Mouse (Mus musculus): ENCODE measurements around the gene Tcf7l1. TPM values are rescaled to one million over a fixed set of nuclear protein-coding genes. Genes with fewer than 3 reads are reported as not detected.
A peak's percentile ranks its signal among the peaks of the same experiment; 100 is the strongest.

The Tcf7l1 gene
- polyA plus RNA-seq, 1 experiment from 2014 or later: 13.6 TPM

- H3K9me3 ChIP-seq (replicated peaks; ENCODE audit: control insufficient read depth, low read length): peaks cover 2% of the 10 kb centered on the region; the same call in 1 of the 2 replicates
- peaks cover 8% of the 10 kb centered on the region; the same call in 1 of the 2 replicates for H3K36me3 ChIP-seq (ENCODE audit: control insufficient read depth, insufficient read depth)
- no peak overlapping the region for H3K27ac ChIP-seq (ENCODE audit: low read length)
- ATAC-seq (replicated peaks; ENCODE audit: extremely low read depth, insufficient read depth, low FRiP score): no peak
- no peak overlapping the region for H3K9ac ChIP-seq (ENCODE audit: low read length)
- peaks cover 3% of the 10 kb centered on the region for H3K4me1 ChIP-seq (ENCODE audit: control insufficient read depth, insufficient read depth, low read length)
- H3K4me2 ChIP-seq (ENCODE audit: low read depth, low read length): no peak overlapping the region
- H3K4me3 ChIP-seq (ENCODE audit: low read length): no peak overlapping the region
- WGBS: 50% methylated on average over 3 of the region's 3 CpGs
- H3K27me3 ChIP-seq (ENCODE audit: control insufficient read depth, insufficient read depth, low read length): no peaks in the 10 kb centered on the region
Observed at GRCm38 (mm10) chr6:72774275-72774674, 14.8 kb downstream of the Tcf7l1 start.

GRCm38 (mm10) chr6:72769915-72770776 lies 18.9 kb downstream of the Tcf7l1 start:
- Histone ChIP-seq H3K27me3 (ENCODE audit: control insufficient read depth, insufficient read depth, low read length) (no peaks in the 10 kb centered on the region), H3K9ac (ENCODE audit: low read length) (no peak overlapping the region), H3K4me3 (ENCODE audit: low read length) (no peak overlapping the region), H3K4me1 (ENCODE audit: control insufficient read depth, insufficient read depth, low read length) (peaks cover 9% of the 10 kb centered on the region), H3K9me3 (replicated peaks; ENCODE audit: control insufficient read depth, low read length) (no peaks in the 10 kb centered on the region), H3K4me2 (ENCODE audit: low read depth, low read length) (no peak overlapping the region), H3K27ac (ENCODE audit: low read length) (no peak overlapping the region), H3K36me3 (ENCODE audit: control insufficient read depth, insufficient read depth) (0 out of 2 replicates have a peak, but pooled peaks cover 5% of the 10 kb centered on the region)
- no peak for ATAC-seq (replicated peaks; ENCODE audit: extremely low read depth, insufficient read depth, low FRiP score)
- 82% methylated on average over 14 of the region's 14 CpGs for WGBS

GRCm38 (mm10) chr6:72769343-72769742 lies 19.7 kb downstream of the Tcf7l1 start:
- H3K27ac ChIP-seq (ENCODE audit: low read length): 0 out of 2 replicates have a peak overlapping the region, but pooled peaks have one; percentile 6
- ATAC-seq (replicated peaks; ENCODE audit: extremely low read depth, insufficient read depth, low FRiP score): no peak

GRCm38 (mm10) chr6:72768804-72769203 lies 20.2 kb downstream of the Tcf7l1 start:
- 0 out of 2 replicates have a peak, but pooled peaks cover 5% of the 10 kb centered on the region for H3K36me3 ChIP-seq (ENCODE audit: control insufficient read depth, insufficient read depth)
- no peaks in the 10 kb centered on the region for H3K27me3 ChIP-seq (ENCODE audit: control insufficient read depth, insufficient read depth, low read length)
- no peak overlapping the region for H3K9ac ChIP-seq (ENCODE audit: low read length)
- H3K4me2 ChIP-seq (ENCODE audit: low read depth, low read length): no peak overlapping the region
- no peak overlapping the region for H3K4me3 ChIP-seq (ENCODE audit: low read length)
- peaks cover 6% of the 10 kb centered on the region; the same call in 1 of the 2 replicates for H3K4me1 ChIP-seq (ENCODE audit: control insufficient read depth, insufficient read depth, low read length)
- peak; percentile 63; the same call in 1 of the 2 replicates for ATAC-seq (replicated peaks; ENCODE audit: extremely low read depth, insufficient read depth, low FRiP score)
- no peaks in the 10 kb centered on the region for H3K9me3 ChIP-seq (replicated peaks; ENCODE audit: control insufficient read depth, low read length)
- 63% methylated on average over 9 of the region's 9 CpGs for WGBS
- H3K27ac ChIP-seq (ENCODE audit: low read length): 0 out of 2 replicates have a peak overlapping the region, but pooled peaks have one; percentile 6

More at GRCm38 (mm10) chr6:72769343-72769742, 19.7 kb downstream of the Tcf7l1 start:
- Histone ChIP-seq H3K4me1 (ENCODE audit: control insufficient read depth, insufficient read depth, low read length) (peaks cover 7% of the 10 kb centered on the region), H3K9me3 (replicated peaks; ENCODE audit: control insufficient read depth, low read length) (no peaks in the 10 kb centered on the region), H3K4me2 (ENCODE audit: low read depth, low read length) (no peak overlapping the region), H3K36me3 (ENCODE audit: control insufficient read depth, insufficient read depth) (0 out of 2 replicates have a peak, but pooled peaks cover 5% of the 10 kb centered on the region), H3K9ac (ENCODE audit: low read length) (no peak overlapping the region), H3K27me3 (ENCODE audit: control insufficient read depth, insufficient read depth, low read length) (no peaks in the 10 kb centered on the region), H3K4me3 (ENCODE audit: low read length) (no peak overlapping the region)
- 81% methylated on average over 13 of the region's 13 CpGs for WGBS

GRCm38 (mm10) chr6:72768097-72768496 lies 21.0 kb downstream of the Tcf7l1 start:
- H3K36me3 ChIP-seq (ENCODE audit: control insufficient read depth, insufficient read depth): 0 out of 2 replicates have a peak, but pooled peaks cover 5% of the 10 kb centered on the region
- no peak overlapping the region for H3K4me2 ChIP-seq (ENCODE audit: low read depth, low read length)
- no peak for ATAC-seq (replicated peaks; ENCODE audit: extremely low read depth, insufficient read depth, low FRiP score)
- no peaks in the 10 kb centered on the region for H3K27me3 ChIP-seq (ENCODE audit: control insufficient read depth, insufficient read depth, low read length)
- H3K27ac ChIP-seq (ENCODE audit: low read length): no peak overlapping the region
- H3K4me1 ChIP-seq (ENCODE audit: control insufficient read depth, insufficient read depth, low read length): peaks cover 6% of the 10 kb centered on the region; the same call in 1 of the 2 replicates
- H3K9ac ChIP-seq (ENCODE audit: low read length): no peak overlapping the region
- no peak overlapping the region for H3K4me3 ChIP-seq (ENCODE audit: low read length)
- WGBS: 96% methylated on average over 9 of the region's 9 CpGs
- H3K9me3 ChIP-seq (replicated peaks; ENCODE audit: control insufficient read depth, low read length): no peaks in the 10 kb centered on the region

- Histone ChIP-seq H3K27ac (ENCODE audit: low read length) (no peak overlapping the region), H3K4me1 (ENCODE audit: control insufficient read depth, insufficient read depth, low read length) (peaks cover 16% of the 10 kb centered on the region; the same call in 1 of the 2 replicates), H3K27me3 (ENCODE audit: control insufficient read depth, insufficient read depth, low read length) (no peaks in the 10 kb centered on the region), H3K4me3 (ENCODE audit: low read length) (no peak overlapping the region), H3K9me3 (replicated peaks; ENCODE audit: control insufficient read depth, low read length) (no peaks in the 10 kb centered on the region), H3K4me2 (ENCODE audit: low read depth, low read length) (no peak overlapping the region), H3K36me3 (ENCODE audit: control insufficient read depth, insufficient read depth) (no peaks in the 10 kb centered on the region), H3K9ac (ENCODE audit: low read length) (no peak overlapping the region)
- no peak for ATAC-seq (replicated peaks; ENCODE audit: extremely low read depth, insufficient read depth, low FRiP score)
- WGBS: 70% methylated on average over 11 of the region's 11 CpGs
Observed at GRCm38 (mm10) chr6:72763616-72764015, 25.4 kb downstream of the Tcf7l1 start.

- 27% methylated on average over 7 of the region's 7 CpGs for WGBS
- Histone ChIP-seq H3K4me1 (ENCODE audit: control insufficient read depth, insufficient read depth, low read length) (peaks cover 13% of the 10 kb centered on the region; the same call in 1 of the 2 replicates), H3K27ac (ENCODE audit: low read length) (no peak overlapping the region), H3K27me3 (ENCODE audit: control insufficient read depth, insufficient read depth, low read length) (no peaks in the 10 kb centered on the region), H3K4me2 (ENCODE audit: low read depth, low read length) (no peak overlapping the region), H3K36me3 (ENCODE audit: control insufficient read depth, insufficient read depth) (no peaks in the 10 kb centered on the region), H3K4me3 (ENCODE audit: low read length) (no peak overlapping the region), H3K9me3 (replicated peaks; ENCODE audit: control insufficient read depth, low read length) (no peaks in the 10 kb centered on the region), H3K9ac (ENCODE audit: low read length) (no peak overlapping the region)
- no peak for ATAC-seq (replicated peaks; ENCODE audit: extremely low read depth, insufficient read depth, low FRiP score)
Observed at GRCm38 (mm10) chr6:72761645-72762044, 27.4 kb downstream of the Tcf7l1 start.

GRCm38 (mm10) chr6:72758239-72759017 lies 30.6 kb downstream of the Tcf7l1 start:
- WGBS: 57% methylated on average over 10 of the region's 10 CpGs
- Histone ChIP-seq H3K9ac (ENCODE audit: low read length) (no peak overlapping the region), H3K4me1 (ENCODE audit: control insufficient read depth, insufficient read depth, low read length) (peaks cover 25% of the 10 kb centered on the region), H3K4me2 (ENCODE audit: low read depth, low read length) (no peak overlapping the region), H3K36me3 (ENCODE audit: control insufficient read depth, insufficient read depth) (no peaks in the 10 kb centered on the region), H3K27ac (ENCODE audit: low read length) (no peak overlapping the region), H3K4me3 (ENCODE audit: low read length) (no peak overlapping the region), H3K9me3 (replicated peaks; ENCODE audit: control insufficient read depth, low read length) (no peaks in the 10 kb centered on the region), H3K27me3 (ENCODE audit: control insufficient read depth, insufficient read depth, low read length) (no peaks in the 10 kb centered on the region)
- no peak for ATAC-seq (replicated peaks; ENCODE audit: extremely low read depth, insufficient read depth, low FRiP score)
